Mouse (Mus musculus): ENCODE data around the gene Mta1. TPM values are rescaled to one million over a fixed set of nuclear protein-coding genes. Genes with fewer than 3 reads are reported as not detected.
A peak's percentile ranks its signal among the peaks of the same experiment; 100 is the strongest.

Gene Mta1
- polyA plus RNA-seq, 1 experiment from 2014 or later = 12.1 TPM

GRCm38 (mm10) chr12:113142021-113142975, 44.2 kb downstream of the Mta1 start:
- H3K27ac ChIP-seq (ENCODE audit: low read length) = peak overlapping the region; percentile 99
- WGBS = 6% methylated on average over 15 of the region's 15 CpGs

GRCm38 (mm10) chr12:113143164-113143563, 45.1 kb downstream of the Mta1 start:
- 32% methylated on average over 7 of the region's 7 CpGs for WGBS
- Histone ChIP-seq H3K9ac (ENCODE audit: low read length) (peak overlapping the region; percentile 97), H3K36me3 (ENCODE audit: control insufficient read depth, insufficient read depth) (peaks cover 26% of the 10 kb centered on the region), H3K4me3 (ENCODE audit: low read length) (peak overlapping the region; percentile 88), H3K4me1 (ENCODE audit: control insufficient read depth, insufficient read depth, low read length) (peaks cover 64% of the 10 kb centered on the region), H3K9me3 (replicated peaks; ENCODE audit: control insufficient read depth, low read length) (no peaks in the 10 kb centered on the region), H3K27ac (ENCODE audit: low read length) (peak overlapping the region; percentile 99), H3K27me3 (ENCODE audit: control insufficient read depth, insufficient read depth, low read length) (no peaks in the 10 kb centered on the region), H3K4me2 (ENCODE audit: low read depth, low read length) (peak overlapping the region; percentile 79)
- no peak for ATAC-seq (replicated peaks; ENCODE audit: extremely low read depth, insufficient read depth, low FRiP score)

More at GRCm38 (mm10) chr12:113142021-113142975, 44.2 kb downstream of the Mta1 start:
- Histone ChIP-seq H3K4me1 (ENCODE audit: control insufficient read depth, insufficient read depth, low read length) (peaks cover 58% of the 10 kb centered on the region), H3K4me3 (ENCODE audit: low read length) (peak overlapping the region; percentile 88), H3K9ac (ENCODE audit: low read length) (peak overlapping the region; percentile 97), H3K36me3 (ENCODE audit: control insufficient read depth, insufficient read depth) (peaks cover 26% of the 10 kb centered on the region), H3K27me3 (ENCODE audit: control insufficient read depth, insufficient read depth, low read length) (no peaks in the 10 kb centered on the region), H3K9me3 (replicated peaks; ENCODE audit: control insufficient read depth, low read length) (no peaks in the 10 kb centered on the region), H3K4me2 (ENCODE audit: low read depth, low read length) (peak overlapping the region; percentile 79)
- peak; percentile 35 for ATAC-seq (replicated peaks; ENCODE audit: extremely low read depth, insufficient read depth, low FRiP score)

DNA sequence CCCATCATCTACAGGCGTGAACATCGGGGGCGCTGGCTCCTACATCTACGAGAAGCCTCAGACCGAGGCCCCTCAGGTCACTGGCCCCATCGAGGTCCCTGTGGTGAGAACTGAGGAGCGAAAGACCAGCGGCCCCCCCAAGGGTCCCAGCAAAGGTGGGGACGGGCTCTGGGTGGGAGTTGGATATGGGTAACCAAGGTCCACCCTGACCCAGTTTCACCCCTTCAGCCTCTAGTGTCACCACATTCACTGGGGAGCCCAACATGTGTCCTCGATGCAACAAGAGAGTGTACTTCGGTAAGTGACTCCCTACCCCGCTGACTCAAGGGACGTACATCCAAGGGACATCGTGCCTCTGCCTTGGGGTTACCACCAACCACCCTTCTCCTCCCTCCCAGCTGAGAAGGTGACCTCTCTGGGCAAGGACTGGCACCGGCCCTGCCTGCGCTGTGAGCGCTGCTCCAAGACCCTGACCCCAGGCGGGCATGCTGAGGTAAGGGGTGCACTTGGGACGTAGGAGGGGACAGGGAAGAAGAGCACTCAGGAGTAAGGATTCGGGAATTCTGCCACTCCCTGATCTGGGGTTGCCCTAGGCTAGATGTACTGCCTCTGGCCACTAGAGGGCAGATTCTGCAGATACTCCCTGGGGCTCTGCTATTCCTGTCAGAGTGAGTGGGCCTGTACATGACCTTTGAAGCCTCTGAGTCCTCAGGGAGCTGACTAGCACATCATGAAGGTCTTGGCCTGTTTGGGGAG, 46.1 kb downstream of the Mta1 start:
- H3K36me3 ChIP-seq (ENCODE audit: control insufficient read depth, insufficient read depth) = peaks cover 26% of the 10 kb centered on the region
- H3K27ac ChIP-seq (ENCODE audit: low read length) = peak overlapping the region; percentile 99
- 73% methylated on average over 20 of the region's 20 CpGs for WGBS
- H3K4me1 ChIP-seq (ENCODE audit: control insufficient read depth, insufficient read depth, low read length) = peaks cover 66% of the 10 kb centered on the region
- no peaks in the 10 kb centered on the region for H3K27me3 ChIP-seq (ENCODE audit: control insufficient read depth, insufficient read depth, low read length)
- peak overlapping the region; percentile 79 for H3K4me2 ChIP-seq (ENCODE audit: low read depth, low read length)
- peak overlapping the region; percentile 88 for H3K4me3 ChIP-seq (ENCODE audit: low read length)
- peak overlapping the region; percentile 97 for H3K9ac ChIP-seq (ENCODE audit: low read length)
- H3K9me3 ChIP-seq (replicated peaks; ENCODE audit: control insufficient read depth, low read length) = no peaks in the 10 kb centered on the region
- no peak for ATAC-seq (replicated peaks; ENCODE audit: extremely low read depth, insufficient read depth, low FRiP score)

DNA sequence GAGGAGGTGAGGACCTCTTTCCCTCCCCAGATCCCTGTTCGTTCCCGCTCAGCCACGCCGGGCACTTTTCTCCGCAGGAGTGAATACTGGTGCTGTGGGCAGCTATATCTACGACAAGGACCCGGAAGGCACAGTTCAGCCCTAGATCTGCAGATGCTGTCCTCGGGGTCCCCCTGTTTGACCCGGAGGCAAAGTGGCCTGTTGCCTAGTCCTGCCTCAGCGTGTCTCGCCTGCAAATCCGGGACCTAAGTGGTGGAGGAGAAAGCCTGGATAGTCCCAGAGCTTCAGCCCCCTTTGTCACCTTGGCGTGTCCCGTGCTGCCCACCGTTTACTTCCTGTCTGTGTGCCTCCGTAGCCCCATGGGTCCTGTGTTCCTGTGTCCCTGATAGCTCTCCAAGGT, 46.8 kb downstream of the Mta1 start:
- Histone ChIP-seq H3K27ac (ENCODE audit: low read length) (peak overlapping the region; percentile 99), H3K4me1 (ENCODE audit: control insufficient read depth, insufficient read depth, low read length) (peaks cover 63% of the 10 kb centered on the region), H3K9me3 (replicated peaks; ENCODE audit: control insufficient read depth, low read length) (no peaks in the 10 kb centered on the region), H3K27me3 (ENCODE audit: control insufficient read depth, insufficient read depth, low read length) (no peaks in the 10 kb centered on the region), H3K4me2 (ENCODE audit: low read depth, low read length) (peak overlapping the region; percentile 79), H3K36me3 (ENCODE audit: control insufficient read depth, insufficient read depth) (peaks cover 26% of the 10 kb centered on the region), H3K9ac (ENCODE audit: low read length) (peak overlapping the region; percentile 97), H3K4me3 (ENCODE audit: low read length) (peak overlapping the region; percentile 7; the same call in 1 of the 2 replicates)
- 87% methylated on average over 16 of the region's 16 CpGs for WGBS
- ATAC-seq (replicated peaks; ENCODE audit: extremely low read depth, insufficient read depth, low FRiP score) = no peak

- Histone ChIP-seq H3K36me3 (ENCODE audit: control insufficient read depth, insufficient read depth) (peaks cover 26% of the 10 kb centered on the region), H3K9ac (ENCODE audit: low read length) (peak overlapping the region; percentile 42), H3K27ac (ENCODE audit: low read length) (peak overlapping the region; percentile 82), H3K4me2 (ENCODE audit: low read depth, low read length) (peak overlapping the region; percentile 79; the same call in 1 of the 2 replicates), H3K27me3 (ENCODE audit: control insufficient read depth, insufficient read depth, low read length) (no peaks in the 10 kb centered on the region), H3K4me3 (ENCODE audit: low read length) (no peak overlapping the region; the same call in 1 of the 2 replicates), H3K9me3 (replicated peaks; ENCODE audit: control insufficient read depth, low read length) (no peaks in the 10 kb centered on the region), H3K4me1 (ENCODE audit: control insufficient read depth, insufficient read depth, low read length) (peaks cover 64% of the 10 kb centered on the region)
- 73% methylated on average over 5 of the region's 5 CpGs for WGBS
- ATAC-seq (replicated peaks; ENCODE audit: extremely low read depth, insufficient read depth, low FRiP score) = no peak
Measured at GRCm38 (mm10) chr12:113145591-113145990, 47.5 kb downstream of the Mta1 start.

- H3K36me3 ChIP-seq (ENCODE audit: control insufficient read depth, insufficient read depth) = peaks cover 26% of the 10 kb centered on the region
- H3K9ac ChIP-seq (ENCODE audit: low read length) = peak within 1 kb of the TSS; percentile 97
Measured at GRCm38 (mm10) chr12:113146112-113147057, 48.3 kb downstream of the Mta1 start, which contains the start of gene Crip1. Gene Crip1 (plus strand): TSS chr12:113146316.

DNA sequence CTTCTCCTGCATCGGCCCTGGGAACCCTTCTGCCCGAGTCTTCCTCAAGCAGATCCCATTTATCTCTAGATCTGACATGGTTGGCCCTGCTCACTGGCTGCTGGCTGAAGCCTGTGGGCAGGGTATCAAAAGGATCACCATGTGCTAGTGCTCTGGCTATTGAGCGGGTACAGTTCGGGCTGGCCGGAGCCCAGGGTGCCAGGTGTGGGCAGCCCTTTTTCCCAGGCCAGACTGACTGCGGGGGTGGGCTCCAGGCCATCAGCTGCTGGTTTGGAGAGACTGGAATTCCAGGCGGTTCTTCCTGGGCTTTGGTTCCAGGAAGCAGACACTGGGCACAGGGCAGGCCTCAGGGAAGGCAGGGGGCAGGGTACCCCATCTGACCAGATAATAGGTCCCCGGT, 49.4 kb downstream of the Mta1 start:
- Histone ChIP-seq H3K9ac (ENCODE audit: low read length) (peak overlapping the region; percentile 45), H3K4me2 (ENCODE audit: low read depth, low read length) (no peak overlapping the region), H3K27ac (ENCODE audit: low read length) (peak overlapping the region; percentile 82), H3K4me3 (ENCODE audit: low read length) (no peak overlapping the region), H3K9me3 (replicated peaks; ENCODE audit: control insufficient read depth, low read length) (no peaks in the 10 kb centered on the region), H3K4me1 (ENCODE audit: control insufficient read depth, insufficient read depth, low read length) (peaks cover 78% of the 10 kb centered on the region), H3K36me3 (ENCODE audit: control insufficient read depth, insufficient read depth) (peaks cover 26% of the 10 kb centered on the region), H3K27me3 (ENCODE audit: control insufficient read depth, insufficient read depth, low read length) (no peaks in the 10 kb centered on the region)
- no peak for ATAC-seq (replicated peaks; ENCODE audit: extremely low read depth, insufficient read depth, low FRiP score)
- WGBS = 61% methylated on average over 8 of the region's 8 CpGs

More at GRCm38 (mm10) chr12:113146112-113147057, 48.3 kb downstream of the Mta1 start, which contains the start of gene Crip1:
- peak within 1 kb of the TSS; percentile 31 for H3K4me3 ChIP-seq (ENCODE audit: low read length)
- 13% methylated on average over 45 of the region's 45 CpGs for WGBS
- peak within 1 kb of the TSS; percentile 99 for H3K27ac ChIP-seq (ENCODE audit: low read length)
- H3K4me1 ChIP-seq (ENCODE audit: control insufficient read depth, insufficient read depth, low read length) = peaks cover 72% of the 10 kb centered on the region
- no peaks in the 10 kb centered on the region for H3K27me3 ChIP-seq (ENCODE audit: control insufficient read depth, insufficient read depth, low read length)
- no peaks in the 10 kb centered on the region for H3K9me3 ChIP-seq (replicated peaks; ENCODE audit: control insufficient read depth, low read length)
- ATAC-seq (replicated peaks; ENCODE audit: extremely low read depth, insufficient read depth, low FRiP score) = no peak
- H3K4me2 ChIP-seq (ENCODE audit: low read depth, low read length) = peak within 1 kb of the TSS; percentile 79

All from heart, embryonic 16.5 days (tissue).